Mouse (Mus musculus): Measurements from ENCODE around the gene Tmem60. TPM values are rescaled to one million over a fixed set of nuclear protein-coding genes. Genes with fewer than 3 reads are reported as not detected.

Gene Tmem60
- total and polyA plus RNA-seq, 3 experiments, result 23.5 to 37.4 TPM; not detected in 1

- H3K9me3 ChIP-seq (replicated peaks; ENCODE audit: insufficient read depth, low read length), result no peaks in the 10 kb centered on the region
- H3K4me3 ChIP-seq (ENCODE audit: control insufficient read depth in 1 of 2, insufficient read depth in 1 of 2, low read depth in 2 of 2, low read length in 2 of 2), result no peak overlapping the region
- H3K36me3 ChIP-seq (ENCODE audit: control insufficient read depth in 1 of 2, insufficient read depth in 2 of 2, low read length in 2 of 2), result peaks cover 0 to 7% of the 10 kb centered on the region in 2 experiments
- H3K27me3 ChIP-seq (ENCODE audit: control insufficient read depth in 1 of 2, insufficient read depth in 2 of 2, low read length in 2 of 2), result no peaks in the 10 kb centered on the region
- H3K4me1 ChIP-seq (ENCODE audit: control insufficient read depth in 1 of 2, insufficient read depth in 2 of 2, low read length in 2 of 2), result peaks cover 0 to 5% of the 10 kb centered on the region in 2 experiments; a peak in 2 of 4 replicates
- no peak overlapping the region for H3K27ac ChIP-seq (ENCODE audit: control insufficient read depth, low read depth, low read length)
- H3K9ac ChIP-seq (ENCODE audit: control insufficient read depth, low read depth, low read length, poor library complexity, severe bottlenecking), result no peak overlapping the region
- TF ChIP-seq POLR2AphosphoS2 (IDR thresholded peaks at IDR 0.05; ENCODE audit: low read length) (no peak), RAD21 (IDR thresholded peaks at IDR 0.05; ENCODE audit: low read depth, low read length) (no peak), MAFK (IDR thresholded peaks at IDR 0.05; ENCODE audit: borderline replicate concordance, low read depth, low read length) (no peak), MXI1 (IDR thresholded peaks at IDR 0.05; ENCODE audit: low read depth, low read length) (no peak), MYC (IDR thresholded peaks at IDR 0.05; ENCODE audit: low read depth, low read length) (no peak), BHLHE40 (IDR thresholded peaks at IDR 0.05; ENCODE audit: borderline replicate concordance, low read depth, low read length) (no peak), GATA1 (IDR thresholded peaks at IDR 0.05; ENCODE audit: low read depth, low read length) (no peak)
- peaks cover 3% of the 10 kb centered on the region; the same call in 1 of the 2 replicates for H3K79me2 ChIP-seq (ENCODE audit: control insufficient read depth, insufficient read depth, low read length, poor library complexity)
- DNase-seq (ENCODE audit: low read depth, low spot score), result peak; percentile 32
Observed at GRCm38 (mm10) chr5:20847010-20847409, 35.0 kb upstream of the Tmem60 start.

- peaks cover 7 to 8% of the 10 kb centered on the region in 2 experiments; a peak in 3 of 4 replicates for H3K36me3 ChIP-seq (ENCODE audit: control insufficient read depth in 1 of 2, insufficient read depth in 2 of 2, low read length in 2 of 2)
- no peak overlapping the region for H3K4me3 ChIP-seq (ENCODE audit: control insufficient read depth in 1 of 2, insufficient read depth in 1 of 2, low read depth in 2 of 2, low read length in 2 of 2)
- H3K27ac ChIP-seq (ENCODE audit: control insufficient read depth, low read depth, low read length), result no peak overlapping the region
- H3K27me3 ChIP-seq (ENCODE audit: control insufficient read depth in 1 of 2, insufficient read depth in 2 of 2, low read length in 2 of 2), result no peaks in the 10 kb centered on the region
- peaks cover 4% of the 10 kb centered on the region; the same call in 1 of the 2 replicates for H3K79me2 ChIP-seq (ENCODE audit: control insufficient read depth, insufficient read depth, low read length, poor library complexity)
- no peaks in the 10 kb centered on the region for H3K9me3 ChIP-seq (replicated peaks; ENCODE audit: insufficient read depth, low read length)
- no peak for DNase-seq (ENCODE audit: low read depth, low spot score)
- no peak overlapping the region for H3K9ac ChIP-seq (ENCODE audit: control insufficient read depth, low read depth, low read length, poor library complexity, severe bottlenecking)
- H3K4me1 ChIP-seq (ENCODE audit: control insufficient read depth in 1 of 2, insufficient read depth in 2 of 2, low read length in 2 of 2), result no peaks in the 10 kb centered on the region
- TF ChIP-seq CTCF (IDR thresholded peaks at IDR 0.05 in 2 of 3, conservative IDR thresholded peaks at IDR 0.05 in 1 of 3; ENCODE audit: control insufficient read depth in 1 of 3, insufficient read depth in 1 of 3, low read depth in 2 of 3, low read length in 3 of 3, poor library complexity in 1 of 3, severe bottlenecking in 1 of 3), result no peak
- TF ChIP-seq MYB (IDR thresholded peaks at IDR 0.05; ENCODE audit: low read depth, low read length), result no peak
- TF ChIP-seq UBTF (IDR thresholded peaks at IDR 0.05; ENCODE audit: borderline replicate concordance, insufficient read depth, low read depth, low read length), result no peak
- no peak for TF ChIP-seq NRF1 (IDR thresholded peaks at IDR 0.05; ENCODE audit: insufficient read depth, low read depth, low read length, poor library complexity, severe bottlenecking)
- no peak for TF ChIP-seq USF2 (IDR thresholded peaks at IDR 0.05; ENCODE audit: borderline replicate concordance in 1 of 2, insufficient read depth in 1 of 2, low read depth in 1 of 2, low read length in 2 of 2)
- TF ChIP-seq TCF12 (IDR thresholded peaks at IDR 0.05; ENCODE audit: low read depth, low read length), result no peak
- TF ChIP-seq TBP (IDR thresholded peaks at IDR 0.05; ENCODE audit: low read depth, low read length), result no peak
- no peak for TF ChIP-seq USF1 (IDR thresholded peaks at IDR 0.05; ENCODE audit: low read depth, low read length)
- no peak for TF ChIP-seq ELF1 (IDR thresholded peaks at IDR 0.05; ENCODE audit: low read depth, low read length)
- TF ChIP-seq E2F4 (IDR thresholded peaks at IDR 0.05; ENCODE audit: borderline replicate concordance, low read depth, low read length), result no peak
- TF ChIP-seq MYC (IDR thresholded peaks at IDR 0.05; ENCODE audit: low read depth, low read length), result no peak
- no peak for TF ChIP-seq HCFC1 (IDR thresholded peaks at IDR 0.05; ENCODE audit: low read depth, low read length)
- no peak for TF ChIP-seq NELFE (IDR thresholded peaks at IDR 0.05; ENCODE audit: low read depth, low read length)
- TF ChIP-seq MAX (IDR thresholded peaks at IDR 0.05; ENCODE audit: low read length), result no peak
Observed at GRCm38 (mm10) chr5:20855066-20855465, 26.9 kb upstream of the Tmem60 start.

Data from MEL (cell line).